Mouse (Mus musculus) central nervous system, embryonic 11.5 days (tissue): Measurements from ENCODE around the gene Xpo1. TPM values are rescaled to one million over a fixed set of nuclear protein-coding genes. Genes with fewer than 3 reads are reported as not detected.

Experiments used
- polyA plus RNA-seq: library from polyadenylated mRNA; depleted of rRNA; stranded (reverse); fragments of >200 nt; gene quantifications from 2 replicates; pipeline ENCODE4 v1.2.3, GENCODE M21; 2012; rRNA removed

Gene Xpo1
- 89.9 and 161 TPM in 2 replicates for polyA plus RNA-seq

DNA sequence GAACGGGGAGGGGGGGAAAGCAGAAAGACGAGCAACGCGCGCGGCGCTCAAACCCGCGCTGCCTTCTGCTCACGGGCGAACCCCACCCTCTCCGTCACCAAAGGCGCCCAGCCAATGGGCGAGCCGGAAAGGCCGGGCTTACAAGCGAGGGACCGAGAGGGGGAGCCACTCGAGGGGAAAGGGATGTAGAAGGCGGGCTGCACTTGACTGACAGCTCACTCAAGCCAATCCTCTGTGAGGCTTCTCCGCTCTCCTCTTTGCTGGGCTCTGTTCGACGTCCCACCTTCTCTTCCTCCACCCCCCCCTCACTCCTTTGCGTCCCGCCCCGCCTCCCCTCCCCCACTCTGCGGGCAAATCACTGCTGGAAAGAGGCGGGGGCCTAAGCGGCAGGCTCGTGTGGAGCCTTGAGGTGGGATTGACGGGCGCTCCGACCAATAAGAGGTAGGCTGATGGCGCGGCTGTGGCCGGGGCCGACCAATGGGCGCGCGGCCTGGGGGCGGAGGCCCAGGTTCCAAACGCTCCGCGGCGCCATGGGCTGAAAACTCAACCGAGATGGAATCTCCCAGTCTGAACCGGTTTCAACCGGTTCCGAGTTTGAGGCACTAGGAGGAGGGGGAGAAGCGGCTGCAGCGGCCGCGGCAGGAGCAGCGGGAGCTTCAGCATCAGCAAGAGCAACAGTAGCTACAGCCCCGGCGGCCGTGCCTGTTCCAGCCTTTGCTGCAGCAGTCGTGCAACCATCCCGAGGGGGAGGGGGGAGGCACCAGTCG is at the start of gene Xpo1:
Gene Xpo1, plus strand, starts transcription at position 615 of the 767 bp plus-strand sequence.

DNA sequence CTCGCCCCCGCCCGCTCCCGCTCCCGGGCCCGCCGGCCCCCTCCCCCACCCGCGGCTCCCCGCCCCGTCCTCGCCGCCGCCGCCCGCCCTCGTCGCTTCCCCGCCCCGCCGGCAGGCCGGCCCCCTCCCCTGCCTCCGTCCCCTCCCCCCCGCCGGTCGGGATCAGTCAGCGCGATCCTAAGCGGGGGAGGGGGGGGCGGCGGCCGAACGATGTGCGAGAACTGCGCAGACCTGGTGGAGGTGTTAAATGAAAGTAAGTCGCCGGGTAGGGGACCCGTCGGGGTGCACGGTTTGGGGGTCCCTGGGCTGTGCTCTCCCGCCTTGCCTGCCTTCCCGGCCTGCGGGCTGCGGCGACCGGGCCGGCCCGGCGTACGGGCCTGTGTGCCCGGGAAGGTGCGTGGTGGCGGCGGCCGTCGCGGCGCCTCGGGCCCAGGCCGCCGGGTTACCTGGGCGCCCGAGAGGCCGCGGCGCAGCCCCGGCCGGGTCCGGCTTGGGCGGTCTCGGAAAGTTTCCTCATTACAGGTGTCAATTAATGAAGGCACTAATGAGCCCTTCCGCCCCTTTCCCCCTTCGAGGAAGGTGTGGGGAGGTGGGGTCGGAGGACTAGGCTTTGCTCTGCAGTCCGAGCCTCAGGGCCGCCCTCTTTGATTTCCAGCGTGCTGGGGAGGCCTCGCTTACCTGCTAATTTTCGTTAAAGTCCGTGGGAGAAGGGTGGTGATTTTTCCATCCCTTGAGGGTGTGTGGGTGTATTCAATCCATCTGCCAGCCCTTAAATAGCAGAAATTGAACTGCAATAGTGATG is 51.1 kb downstream of the Xpo1 start, which contains the start of gene Usp34:
Gene Usp34, plus strand, starts transcription at position 132 of the 802 bp plus-strand sequence.

Other genes with a start within 250 kb of the Xpo1 start
- 4.0 and 6.7 TPM in 2 replicates for gene Fam161a, start 248.5 kb upstream of the Xpo1 start, polyA plus RNA-seq
- 25.9 and 45.6 TPM in 2 replicates for gene Usp34, start 50.9 kb downstream of the Xpo1 start, polyA plus RNA-seq
- 120 and 226 TPM in 2 replicates for gene Ahsa2, start 242.0 kb downstream of the Xpo1 start, polyA plus RNA-seq